21 mouse cellular contexts compared by ENCODE assay signal in genomic region chr8:4318124-4318523, GRCm38 (mm10). TPM values are rescaled to one million over a fixed set of nuclear protein-coding genes. Genes with fewer than 3 reads are reported as not detected.
DNase-seq lines count a peak whose midpoint lies in the region; ATAC-seq and TF ChIP-seq lines count a peak whose summit lies in the region.
"Had no signal": no experiment of that assay in that cellular context is flagged by ENCODE, and none has a peak within 500 bp of the region (broad histone marks: within the 10 kb centered on the region; RNA-seq: fewer than 3 reads in every experiment).

No protein-coding gene starts in this region.

- TF ChIP-seq CTCF in liver, adult 2 months (IDR thresholded peaks at IDR 0.05; ENCODE audit: low read depth, low read length) = no peak

- 81% methylated on average over 5 of the region's 5 CpGs for WGBS in liver, adult 2 months
- WGBS in liver, embryonic 11.5 days = 91% methylated on average over 5 of the region's 5 CpGs

- H3K4me1 ChIP-seq in liver, adult 2 months (ENCODE audit: control insufficient read depth, insufficient read depth, low read length) = peaks cover 49% of the 10 kb centered on the region
- peaks cover 25% of the 10 kb centered on the region for H3K4me1 ChIP-seq in liver, embryonic 11.5 days (replicated peaks; ENCODE audit: control insufficient read depth, insufficient read depth, low read length)
- H3K4me1 ChIP-seq in megakaryocyte, embryonic 14.5 days = peaks cover 96% of the 10 kb centered on the region

- peaks cover 38% of the 10 kb centered on the region for H3K79me2 ChIP-seq in liver, adult 2 months (ENCODE audit: control insufficient read depth, insufficient read depth, low read length)
- peaks cover 100% of the 10 kb centered on the region for H3K79me2 ChIP-seq in myocyte (ENCODE audit: control insufficient read depth, insufficient read depth)

- no peak for ATAC-seq in liver, embryonic 11.5 days (replicated peaks; ENCODE audit: low FRiP score)
- no peak for ATAC-seq in megakaryocyte, adult 5-6 weeks (ENCODE audit: poor library complexity, severe bottlenecking)
- ATAC-seq: forebrain, embryonic 15.5 days; forebrain, postnatal 0 days had no signal

- no peak for TF ChIP-seq POLR2A in liver, adult 2 months (IDR thresholded peaks at IDR 0.05; ENCODE audit: extremely low read depth, insufficient read depth, low read length)
- TF ChIP-seq POLR2A in myocyte (IDR thresholded peaks at IDR 0.05; ENCODE audit: insufficient read length, low read depth) = no peak

- no peaks in the 10 kb centered on the region for H3K27me3 ChIP-seq in liver, adult 2 months (ENCODE audit: control insufficient read depth, insufficient read depth, low read length)
- H3K27me3 ChIP-seq in liver, embryonic 11.5 days (replicated peaks; ENCODE audit: control insufficient read depth, insufficient read depth, low read length) = no peaks in the 10 kb centered on the region
- H3K27me3 ChIP-seq in megakaryocyte, embryonic 14.5 days (replicated peaks) = no peaks in the 10 kb centered on the region
- no peaks in the 10 kb centered on the region for H3K27me3 ChIP-seq in myocyte (ENCODE audit: control insufficient read depth, insufficient read depth, insufficient read length)
- H3K27me3 ChIP-seq: embryonic facial prominence, embryonic 12.5 days; forebrain, embryonic 12.5 days; forebrain, embryonic 15.5 days had no signal

- H3K4me2 ChIP-seq in liver, embryonic 11.5 days = no peak overlapping the region
- peak overlapping the region; percentile 61 for H3K4me2 ChIP-seq in myocyte (ENCODE audit: low read depth)
- H3K4me2 ChIP-seq: embryonic facial prominence, embryonic 12.5 days; forebrain, embryonic 12.5 days; forebrain, embryonic 15.5 days had no signal

- H3K27ac ChIP-seq in liver, adult 2 months (replicated peaks; ENCODE audit: insufficient read depth, low read depth, low read length) = peak overlapping the region; percentile 79
- H3K27ac ChIP-seq in liver, embryonic 11.5 days (ENCODE audit: low read depth, low read length) = no peak overlapping the region
- H3K27ac ChIP-seq: embryonic facial prominence, embryonic 10.5 days; embryonic facial prominence, embryonic 12.5 days; forebrain, embryonic 12.5 days; forebrain, embryonic 15.5 days had no signal

- peak; percentile 72 for DNase-seq in heart, adult 11 months
- DNase-seq in heart, postnatal 25 days (ENCODE audit: low spot score) = no peak
- no peak for DNase-seq in liver, adult 2 months (ENCODE audit: extremely low read depth, low read depth, low spot score)
- no peak for DNase-seq in liver, embryonic 11.5 days (ENCODE audit: low spot score)
- DNase-seq in adrenal gland, adult 8-10 months = no peak
- DNase-seq: adrenal gland, adult 2 months; adrenal gland, postnatal 14 days; adrenal gland, postnatal 36 days; cerebellum, adult 11-12 months; cerebellum, adult 2 months; cerebellum, adult 9-10 months; cerebellum, postnatal 10 days; cerebellum, postnatal 25 days; forebrain, postnatal 0 days had no signal

- intact Hi-C loops in heart, postnatal 25 days (cut with DNase I) = no loop called here

- H3K9me3 ChIP-seq in liver, embryonic 11.5 days (ENCODE audit: control insufficient read depth, low read length) = no peaks in the 10 kb centered on the region
- H3K9me3 ChIP-seq in megakaryocyte, embryonic 14.5 days = no peaks in the 10 kb centered on the region
- H3K9me3 ChIP-seq: embryonic facial prominence, embryonic 10.5 days; embryonic facial prominence, embryonic 12.5 days; forebrain, embryonic 12.5 days; forebrain, embryonic 15.5 days had no signal

- no peak overlapping the region for H3ac ChIP-seq in myocyte (ENCODE audit: control insufficient read depth, insufficient read length)

- H3K9ac ChIP-seq in liver, adult 2 months (ENCODE audit: low read depth, low read length) = no peak overlapping the region
- no peak overlapping the region for H3K9ac ChIP-seq in liver, embryonic 11.5 days (ENCODE audit: low read depth, low read length)
- H3K9ac ChIP-seq: embryonic facial prominence, embryonic 12.5 days; forebrain, embryonic 12.5 days; forebrain, embryonic 15.5 days; forebrain, postnatal 0 days had no signal

- H3K4me3 ChIP-seq in liver, adult 2 months (ENCODE audit: insufficient read depth, low read depth, low read length) = no peak overlapping the region
- no peak overlapping the region for H3K4me3 ChIP-seq in liver, embryonic 11.5 days (ENCODE audit: low read depth, low read length)
- peak overlapping the region; percentile 25 for H3K4me3 ChIP-seq in megakaryocyte, embryonic 14.5 days (replicated peaks)
- H3K4me3 ChIP-seq in myocyte = no peak overlapping the region
- H3K4me3 ChIP-seq: embryonic facial prominence, embryonic 10.5 days; embryonic facial prominence, embryonic 12.5 days; forebrain, embryonic 12.5 days; forebrain, embryonic 15.5 days had no signal

- peaks cover 9% of the 10 kb centered on the region; the same call in 1 of the 2 replicates for H3K36me3 ChIP-seq in liver, adult 2 months (ENCODE audit: control insufficient read depth, insufficient read depth, low read length)
- H3K36me3 ChIP-seq in liver, embryonic 11.5 days (ENCODE audit: control insufficient read depth, insufficient read depth, low read length) = peaks cover 6% of the 10 kb centered on the region
- H3K36me3 ChIP-seq in megakaryocyte, embryonic 14.5 days (replicated peaks; ENCODE audit: low read length) = peaks cover 51% of the 10 kb centered on the region
- H3K36me3 ChIP-seq in myocyte (ENCODE audit: control insufficient read depth, insufficient read depth) = peaks cover 18% of the 10 kb centered on the region

TF ChIP-seq in myocyte, 11 proteins besides CTCF, POLR2A, EP300 and RAD21:
- TF ChIP-seq MYOG (IDR thresholded peaks at IDR 0.05; ENCODE audit: control insufficient read depth in 1 of 3, insufficient read depth in 1 of 3, insufficient read length in 2 of 3, low read depth in 2 of 3) (no peak), MAX (IDR thresholded peaks at IDR 0.05; ENCODE audit: low read depth) (no peak), TCF3 (IDR thresholded peaks at IDR 0.05; ENCODE audit: insufficient read length, low read depth) (no peak), USF1 (IDR thresholded peaks at IDR 0.05; ENCODE audit: low read depth) (no peak), SRF (IDR thresholded peaks at IDR 0.05; ENCODE audit: control insufficient read depth, insufficient read length, low read depth) (no peak), CEBPB (IDR thresholded peaks at IDR 0.05; ENCODE audit: insufficient read depth, poor library complexity, severe bottlenecking) (no peak), E2F4 (IDR thresholded peaks at IDR 0.05; ENCODE audit: insufficient read depth) (no peak), REST (IDR thresholded peaks at IDR 0.05; ENCODE audit: insufficient read depth, insufficient read length) (no peak), TCF12 (IDR thresholded peaks at IDR 0.05; ENCODE audit: insufficient read depth, poor library complexity, severe bottlenecking) (no peak), MYOD1 (IDR thresholded peaks at IDR 0.05; ENCODE audit: control insufficient read depth in 1 of 3, insufficient read length in 2 of 3, low read depth in 2 of 3) (no peak)

RNA-seq across cellular contexts. Expression of gene Ccl25, which starts 6.9 kb away (rescaled TPM):
- total RNA-seq in heart, postnatal 25 days (2021) = 1 to 10 TPM; 3.5 to 4.4 TPM
- 10.9 and 11.7 TPM in 2 replicates for total RNA-seq in liver, adult 2 months (2014; rRNA removed)
- 2.4 and 3.3 TPM in 2 replicates for polyA plus RNA-seq in liver, adult 2 months (2012; rRNA removed)
- polyA plus RNA-seq in liver, embryonic 11.5 days (2014; fragmentation: Nextera tagmentation; extraction: Ambion mirVana) = 15.2 and 19.3 TPM in 2 replicates
- polyA plus RNA-seq in megakaryocyte, embryonic 14.5 days (2012; ENCODE audit: insufficient read depth, low replicate concordance) = 3.3 TPM in 1 of 2 replicates, not detected in the other
- total RNA-seq in megakaryocyte, adult 5-6 weeks (2015) = 14.0 and 18.8 TPM in 2 replicates
- 8.9 and 9.5 TPM in 2 replicates for total RNA-seq in megakaryocyte, adult 5-6 weeks (2017)
- polyA plus RNA-seq in myocyte (2012; fragmentation: generic; extraction: Trizol) = 6.7 TPM
- total RNA-seq in adrenal gland, adult 8-10 months (2022) = 10 to 100 TPM; 16.2 to 23.5 (median 16.9) TPM

RNA-seq across cellular contexts. Expression of gene Elavl1, which starts 7.1 kb away (rescaled TPM):
- 10 to 100 TPM; 58.2 to 64.1 TPM for total RNA-seq in heart, postnatal 25 days (2021)
- 23.0 and 29.8 TPM in 2 replicates for total RNA-seq in liver, adult 2 months (2014; rRNA removed)
- polyA plus RNA-seq in liver, adult 2 months (2012; rRNA removed) = 18.1 and 18.8 TPM in 2 replicates
- 266 and 299 TPM in 2 replicates for polyA plus RNA-seq in liver, embryonic 11.5 days (2014; fragmentation: Nextera tagmentation; extraction: Ambion mirVana)
- 25.6 and 41.2 TPM in 2 replicates for polyA plus RNA-seq in megakaryocyte, embryonic 14.5 days (2012; ENCODE audit: insufficient read depth, low replicate concordance)
- total RNA-seq in megakaryocyte, adult 5-6 weeks (2015) = 86.6 and 92.7 TPM in 2 replicates
- 46.0 and 59.2 TPM in 2 replicates for total RNA-seq in megakaryocyte, adult 5-6 weeks (2017)
- 44.2 TPM for polyA plus RNA-seq in myocyte (2012; fragmentation: generic; extraction: Trizol)
- total RNA-seq in adrenal gland, adult 8-10 months (2022) = 100 to 1,000 TPM in 1 of 4 experiments, 10 to 100 TPM in 3; 77.7 to 108 (median 85.4) TPM

RNA-seq across cellular contexts. Expression of gene Timm44, which starts 42.4 kb away (rescaled TPM):
- 100 to 1,000 TPM; 117 TPM for total RNA-seq in heart, postnatal 25 days (2021)
- total RNA-seq in liver, adult 2 months (2014; rRNA removed) = 39.0 and 41.5 TPM in 2 replicates
- polyA plus RNA-seq in liver, adult 2 months (2012; rRNA removed) = 51.6 and 61.2 TPM in 2 replicates
- polyA plus RNA-seq in liver, embryonic 11.5 days (2014; fragmentation: Nextera tagmentation; extraction: Ambion mirVana) = 99.2 and 105 TPM in 2 replicates
- 14.2 and 43.5 TPM in 2 replicates for polyA plus RNA-seq in megakaryocyte, embryonic 14.5 days (2012; ENCODE audit: insufficient read depth, low replicate concordance)
- total RNA-seq in megakaryocyte, adult 5-6 weeks (2015) = 42.1 and 45.2 TPM in 2 replicates
- 60.3 and 68.0 TPM in 2 replicates for total RNA-seq in megakaryocyte, adult 5-6 weeks (2017)
- polyA plus RNA-seq in myocyte (2012; fragmentation: generic; extraction: Trizol) = 45.6 TPM
- total RNA-seq in adrenal gland, adult 8-10 months (2022) = 100 to 1,000 TPM in 2 of 4 experiments, 10 to 100 TPM in 2; 89.7 to 126 (median 102) TPM

RNA-seq across cellular contexts. Expression of gene Ctxn1, which starts 59.0 kb away (rescaled TPM):
- total RNA-seq in heart, postnatal 25 days (2021) = 1 to 10 TPM in 1 of 2 experiments, under 1 TPM in 1; 0.75 to 1.1 TPM
- total RNA-seq in liver, adult 2 months (2014; rRNA removed) = 0.28 TPM in 1 of 2 replicates, not detected in the other
- 0.98 and 2.0 TPM in 2 replicates for polyA plus RNA-seq in liver, adult 2 months (2012; rRNA removed)
- polyA plus RNA-seq in liver, embryonic 11.5 days (2014; fragmentation: Nextera tagmentation; extraction: Ambion mirVana) = 21.4 and 23.2 TPM in 2 replicates
- 4.9 and 6.9 TPM in 2 replicates for polyA plus RNA-seq in megakaryocyte, embryonic 14.5 days (2012; ENCODE audit: insufficient read depth, low replicate concordance)
- 0.91 and 1.9 TPM in 2 replicates for total RNA-seq in megakaryocyte, adult 5-6 weeks (2015)
- 0.15 TPM in 1 of 2 replicates, not detected in the other for total RNA-seq in megakaryocyte, adult 5-6 weeks (2017)
- 32.6 TPM for polyA plus RNA-seq in myocyte (2012; fragmentation: generic; extraction: Trizol)
- 10 to 100 TPM in 2 of 4 experiments, 1 to 10 TPM in 2; 6.9 to 13.5 (median 11.0) TPM for total RNA-seq in adrenal gland, adult 8-10 months (2022)
